Mouse (Mus musculus) gonadal fat pad, adult 2 months (tissue): ENCODE data around the gene Gnl2. TPM values are rescaled to one million over a fixed set of nuclear protein-coding genes. Genes with fewer than 3 reads are reported as not detected.

ENCODE experiments used
- DNase-seq: peaks from one replicate; pipeline ENCODE4 v3.0.0-alpha.2; 2012; ENCODE audit warnings: low read depth
- polyA plus RNA-seq: library from polyadenylated mRNA; depleted of rRNA; stranded (reverse); fragments of >200 nt; gene quantifications from 2 replicates; pipeline ENCODE4 v1.2.3, GENCODE M21; 2012; rRNA removed

The Gnl2 gene
- polyA plus RNA-seq, 1 experiment = 23.1 TPM

DNA sequence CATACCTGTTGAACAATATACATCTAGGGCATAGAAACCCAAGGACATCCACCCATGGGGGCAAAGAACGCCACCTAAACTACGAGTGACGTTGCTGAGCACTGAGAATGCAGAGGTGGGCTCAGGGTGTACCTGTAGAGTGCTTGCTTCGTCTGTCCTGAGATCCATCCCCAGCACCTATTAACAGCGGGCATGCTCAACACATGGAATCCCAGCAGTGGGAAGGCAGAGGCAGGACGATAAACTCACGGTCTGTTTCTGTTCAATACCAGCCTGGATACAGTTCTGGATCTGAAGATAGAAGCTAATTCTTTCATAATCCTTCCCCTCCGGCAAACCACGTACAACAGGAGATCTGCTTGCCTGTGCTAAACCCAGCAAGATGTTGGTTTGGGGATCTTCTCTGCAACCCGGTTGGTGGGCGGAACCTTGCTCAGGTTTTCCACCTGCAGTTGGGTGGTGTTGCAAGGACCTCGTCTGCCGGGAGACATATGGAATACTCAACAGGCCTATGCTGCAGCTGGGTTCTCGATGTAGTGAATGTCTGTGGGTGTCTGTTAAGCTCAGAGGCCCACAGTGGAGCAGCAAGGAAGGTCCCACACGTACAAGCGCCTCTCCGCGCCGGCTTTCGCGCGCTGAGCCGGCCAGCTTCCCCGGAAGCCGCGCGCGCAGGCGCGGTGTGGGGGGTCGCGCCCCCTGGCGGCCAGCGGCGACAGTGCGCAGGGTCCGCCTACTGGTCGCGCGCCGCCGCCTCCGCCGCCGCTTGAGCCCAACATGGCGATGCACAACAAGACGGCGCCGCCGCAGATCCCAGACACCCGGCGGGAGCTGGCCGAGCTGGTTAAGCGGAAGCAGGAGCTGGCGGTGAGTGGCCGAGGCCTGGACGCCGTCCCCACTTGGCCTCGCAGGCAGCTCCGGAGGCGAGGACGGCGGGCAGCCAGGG lies 68.3 kb downstream of the Gnl2 start, which contains the start of gene Meaf6:
Meaf6 (plus strand) TSS at position 732 of the 943 bp plus-strand sequence.
- no peak for DNase-seq

DNA sequence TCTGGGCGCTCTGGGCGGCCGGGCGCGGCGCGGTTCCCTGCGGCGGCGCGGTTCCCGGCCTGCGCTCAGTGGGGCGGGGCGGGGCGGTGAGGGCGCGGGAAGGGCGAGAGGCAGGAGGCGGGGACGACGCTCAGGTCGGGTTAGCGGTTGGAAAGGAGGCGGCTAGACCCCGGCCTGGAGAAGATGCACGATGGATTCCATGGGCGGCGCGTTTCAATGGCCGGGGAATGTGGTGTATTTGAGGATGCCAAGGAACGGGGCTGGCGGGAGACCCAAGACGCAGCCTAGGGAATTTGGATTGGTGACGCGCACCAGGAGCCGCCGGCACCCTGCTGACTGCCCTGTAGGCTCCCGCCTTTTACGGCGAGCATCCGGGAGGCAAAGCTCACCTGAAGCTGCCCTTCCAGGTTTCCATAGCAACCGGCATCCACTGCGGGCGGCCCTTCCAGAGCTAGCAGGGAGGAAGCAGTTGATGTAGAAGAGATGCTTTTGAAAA lies 69.0 kb downstream of the Gnl2 start:
- DNase-seq = no peak

DNA sequence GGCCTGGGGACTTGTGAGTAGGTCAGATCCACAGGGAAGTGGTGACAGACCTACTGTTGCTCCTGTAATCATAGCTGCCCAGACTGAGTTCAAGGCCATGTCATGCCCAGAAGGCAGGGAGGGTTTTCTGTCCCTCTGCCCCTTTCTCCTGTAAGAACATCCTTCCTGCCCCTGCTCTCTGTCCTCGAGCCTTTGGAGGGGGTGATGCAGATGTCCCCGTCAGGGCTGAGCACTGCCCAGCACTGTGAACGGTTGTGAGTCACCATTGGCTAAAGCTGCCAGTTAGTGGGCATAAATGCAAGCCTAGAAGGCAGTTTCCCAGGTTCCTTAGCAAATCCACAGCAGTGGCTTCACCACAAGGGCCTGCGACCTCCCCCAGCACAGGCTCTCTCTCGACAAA lies 76.6 kb downstream of the Gnl2 start:
- no peak for DNase-seq

DNA sequence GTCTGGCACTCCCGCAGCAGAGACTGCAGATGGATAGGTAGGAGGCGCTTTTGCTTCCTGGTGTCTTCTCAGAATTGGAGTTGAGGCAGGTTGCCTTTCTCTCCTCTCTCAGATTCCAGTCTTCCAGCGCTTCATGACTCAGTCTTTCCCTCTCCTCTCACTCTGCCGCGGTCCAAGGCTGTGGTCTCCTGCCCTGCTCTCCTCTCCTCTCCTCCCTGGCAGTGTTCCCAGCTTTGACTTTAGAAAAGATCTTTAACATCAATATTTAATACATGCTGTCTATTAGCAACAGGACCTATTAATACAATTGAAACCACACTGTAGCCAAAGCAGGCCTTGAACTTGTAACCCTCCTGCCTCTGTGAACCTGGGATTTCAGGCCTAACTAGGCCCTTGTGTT lies 79.7 kb downstream of the Gnl2 start:
- no peak for DNase-seq

DNA sequence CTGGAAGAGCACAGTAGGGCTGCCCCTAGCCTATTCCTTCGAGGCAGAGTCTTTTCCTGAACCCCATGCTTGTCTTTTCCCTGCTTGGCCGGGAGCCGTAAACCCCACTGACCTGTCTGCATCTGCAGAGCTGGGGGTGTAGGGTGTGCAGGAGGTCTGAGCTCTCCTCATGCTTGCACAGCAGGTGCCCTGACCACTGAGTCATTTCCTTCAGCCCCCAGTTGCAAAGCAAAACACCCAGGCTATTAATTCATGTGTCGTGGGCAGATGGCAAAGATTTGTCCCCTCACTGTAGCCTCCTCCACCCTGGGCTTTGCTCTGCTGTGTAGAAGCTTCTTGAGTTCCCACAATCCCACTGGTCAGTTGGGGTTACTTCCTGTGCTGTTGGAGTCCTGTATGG lies 81.0 kb downstream of the Gnl2 start:
- no peak for DNase-seq

DNA sequence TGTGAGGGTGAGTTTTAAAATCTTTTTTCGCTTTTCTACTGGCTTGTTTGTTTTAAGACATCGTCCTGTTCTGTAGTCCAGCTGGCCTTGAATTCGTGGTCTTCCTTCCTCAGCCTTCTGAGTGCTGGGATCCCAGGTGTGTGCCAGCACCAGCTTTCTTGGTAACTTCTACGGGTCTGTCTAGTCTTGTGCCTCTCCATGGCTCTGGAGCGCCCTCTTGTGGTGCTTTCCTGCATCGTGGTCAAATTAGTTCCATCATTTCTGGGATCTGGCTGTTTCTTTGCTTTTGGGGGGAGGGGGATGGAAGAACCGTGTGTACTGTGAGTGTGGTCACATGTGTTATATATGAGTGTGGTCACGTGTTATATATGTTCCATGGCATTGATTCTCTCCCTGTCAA lies 83.1 kb downstream of the Gnl2 start:
- no peak for DNase-seq

DNA sequence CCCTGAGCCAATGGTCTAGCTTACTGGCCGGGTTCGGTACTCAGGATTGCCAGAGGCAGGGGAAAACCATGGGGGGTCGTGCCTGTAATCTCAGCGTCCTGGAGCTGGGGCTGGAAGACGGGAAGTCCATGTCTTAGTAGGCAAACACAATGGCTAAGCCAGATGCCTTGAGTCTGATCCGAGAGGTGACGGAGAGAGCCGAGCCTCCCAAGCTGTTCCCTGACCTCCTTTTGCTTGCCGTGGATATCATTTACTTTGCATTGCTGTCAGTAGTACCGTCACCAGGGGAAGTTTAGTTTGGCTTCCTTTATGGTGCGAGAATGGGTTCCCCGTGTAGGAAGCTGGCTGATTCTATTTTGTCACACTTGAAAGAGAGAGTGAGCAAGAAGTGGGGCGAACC lies 84.9 kb downstream of the Gnl2 start:
- no peak for DNase-seq

Other genes starting within 250 kb of the Gnl2 start
- gene Mtf1, start 214.5 kb upstream of the Gnl2 start, polyA plus RNA-seq = 6.1 and 6.2 TPM in 2 replicates
- gene Yrdc, start 165.9 kb upstream of the Gnl2 start, polyA plus RNA-seq = 33.8 and 49.5 TPM in 2 replicates
- 76.3 and 77.6 TPM in 2 replicates for gene 1110065P20Rik, start 165.4 kb upstream of the Gnl2 start, polyA plus RNA-seq
- gene Maneal, start 154.4 kb upstream of the Gnl2 start, polyA plus RNA-seq = 0.19 and 0.23 TPM in 2 replicates
- 0.04 TPM in 1 of 2 replicates, not detected in the other for gene Epha10, start 135.7 kb upstream of the Gnl2 start, polyA plus RNA-seq
- 13.3 and 14.8 TPM in 2 replicates for gene 9930104L06Rik, start 79.5 kb upstream of the Gnl2 start, polyA plus RNA-seq
- 2.4 and 2.5 TPM in 2 replicates for gene Cdca8, start 77.3 kb upstream of the Gnl2 start, polyA plus RNA-seq
- 18.3 and 27.2 TPM in 2 replicates for gene Rspo1, start 30.2 kb upstream of the Gnl2 start, polyA plus RNA-seq
- 2.0 and 4.0 TPM in 2 replicates for gene Dnali1, start 49.1 kb downstream of the Gnl2 start, polyA plus RNA-seq
- gene Snip1, start 50.1 kb downstream of the Gnl2 start, polyA plus RNA-seq = 9.1 and 11.2 TPM in 2 replicates
- 15.0 and 15.5 TPM in 2 replicates for gene Meaf6, start 68.5 kb downstream of the Gnl2 start, polyA plus RNA-seq
- gene Zc3h12a, start 111.3 kb downstream of the Gnl2 start, polyA plus RNA-seq = 6.1 and 7.6 TPM in 2 replicates